Mouse (Mus musculus) spleen, postnatal 4 days (tissue): ENCODE results near the gene Smarcd1.
"Not testable (repeated sequence)": the region's sequence is repeated elsewhere in the genome, so short reads cannot be mapped to it uniquely, and the experiment has no call there.

ENCODE experiments used
- DNase-seq, 2 experiments: peaks; one replicate each; pipeline ENCODE4 v3.0.0; 2022; ENCODE audit warnings: low spot score in 2 of 2

The Smarcd1 gene

DNA sequence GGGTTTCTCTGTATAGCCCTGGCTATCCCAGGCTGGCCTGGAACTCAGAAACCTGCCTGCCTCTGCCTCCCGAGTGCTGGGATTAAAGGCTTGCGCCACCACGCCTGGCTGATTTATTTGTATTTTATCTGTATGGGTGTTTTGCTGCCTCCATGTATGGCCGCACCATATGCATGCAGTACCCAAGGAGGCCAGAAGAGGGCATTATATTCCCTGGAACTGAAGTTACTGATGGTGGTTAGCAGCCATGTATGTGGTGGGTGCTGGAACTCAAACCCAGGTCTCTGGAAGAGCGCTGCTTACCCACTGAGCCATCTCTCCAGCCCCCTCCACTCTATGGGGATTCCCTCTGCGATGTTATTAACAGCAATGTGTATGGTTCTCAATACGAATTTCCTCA, 19.0 kb upstream of the Smarcd1 start:
- peak; percentile 39 to 72 for DNase-seq

DNA sequence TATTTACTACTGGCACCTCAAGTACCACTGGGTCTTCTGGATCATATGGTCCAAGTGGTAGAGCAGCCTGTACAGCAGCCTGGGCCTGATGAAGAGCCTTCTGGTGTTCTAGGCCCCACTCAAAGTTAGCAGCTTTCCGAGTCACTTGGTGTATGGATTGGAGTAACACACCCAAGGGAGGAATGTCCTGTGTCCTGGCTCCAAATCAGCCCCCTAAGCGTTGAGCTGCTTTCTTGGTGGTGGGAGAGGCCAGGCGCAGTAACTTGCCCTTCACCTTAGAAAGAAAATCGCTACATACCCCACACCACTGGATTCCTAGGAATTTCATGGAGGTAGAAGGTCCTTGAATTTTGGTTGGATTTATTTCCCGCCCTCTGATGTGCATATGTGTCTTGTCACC, 17.8 kb upstream of the Smarcd1 start:
- DNase-seq = no peak

DNA sequence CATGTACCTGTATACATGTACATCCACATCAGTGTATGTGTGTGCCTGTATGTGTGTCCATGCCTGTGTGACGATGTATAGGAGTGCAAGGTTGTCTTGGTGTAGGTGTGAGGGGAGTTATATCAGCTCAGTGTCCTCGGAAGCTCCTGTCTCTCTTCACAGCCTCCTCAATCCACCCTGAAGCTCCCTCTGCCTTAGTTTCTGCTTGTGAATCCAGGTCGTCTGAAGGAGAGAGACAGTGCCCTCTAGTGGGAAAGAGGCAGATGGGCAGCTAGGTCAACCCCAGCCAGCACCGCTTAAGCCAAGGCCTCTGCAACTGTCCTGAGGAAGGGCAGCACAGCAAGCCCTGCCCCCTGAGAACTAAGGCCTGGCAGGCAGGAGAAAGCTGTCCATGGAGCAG, 13.2 kb upstream of the Smarcd1 start:
- DNase-seq = peak in 1 of 2 experiments; percentile 41

DNA sequence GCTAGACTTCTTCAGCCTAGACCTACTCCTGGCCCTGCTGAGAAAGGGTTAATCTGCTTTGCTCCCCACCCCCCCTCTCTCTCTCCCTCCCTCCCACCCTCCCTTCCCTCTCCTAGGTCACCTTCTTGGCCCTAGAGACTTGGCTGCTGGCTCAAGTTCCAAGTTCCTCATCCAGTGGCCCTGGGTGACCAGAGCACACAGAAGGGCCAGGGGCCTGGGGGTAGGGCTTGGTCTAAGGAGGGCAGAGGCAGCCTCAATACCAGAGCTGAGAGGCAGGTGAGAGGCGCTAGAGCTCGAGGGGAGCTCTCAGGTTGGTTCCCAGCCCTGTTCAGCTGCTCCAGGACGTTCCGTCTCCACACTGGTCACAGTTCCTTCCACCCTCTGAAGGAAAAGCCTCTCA, 11.0 kb upstream of the Smarcd1 start:
- DNase-seq = no peak

DNA sequence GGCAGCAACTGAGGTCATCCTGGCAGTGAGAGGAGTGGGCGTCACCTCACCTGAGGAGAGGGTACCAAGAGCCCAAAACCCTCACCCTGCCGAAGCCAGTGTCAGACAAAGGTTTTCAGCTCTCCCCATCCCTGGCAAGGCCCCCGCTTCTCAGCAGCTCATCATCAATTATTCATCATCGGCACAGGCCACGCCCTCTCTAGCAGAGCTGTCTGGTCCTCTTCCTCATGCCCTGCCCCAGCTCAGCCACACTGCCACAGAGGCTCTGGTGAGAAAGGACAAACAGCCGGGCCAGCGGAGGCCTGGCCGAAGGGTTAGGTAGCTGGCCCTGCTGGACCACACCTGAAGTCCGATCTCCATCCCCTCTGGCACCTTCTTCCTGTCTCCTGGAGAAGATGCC, 10.0 kb upstream of the Smarcd1 start:
- no peak for DNase-seq

DNA sequence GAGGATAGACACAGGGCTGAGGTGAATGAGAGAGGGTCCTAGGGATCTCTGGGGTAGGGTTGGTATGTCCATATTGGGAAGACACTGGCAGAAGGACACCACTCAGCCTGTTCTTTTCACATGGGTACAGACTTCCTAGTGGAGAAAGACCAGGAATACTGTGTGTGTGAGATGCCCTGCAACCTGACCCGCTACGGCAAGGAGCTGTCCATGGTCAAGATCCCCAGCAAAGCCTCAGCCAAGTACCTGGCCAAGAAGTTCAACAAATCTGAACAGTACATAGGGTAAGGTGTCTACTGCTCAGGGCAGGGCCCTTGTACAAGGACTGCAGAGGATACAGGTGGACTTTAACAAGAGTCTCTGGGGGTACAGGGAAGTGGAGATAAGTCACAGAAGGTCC, 4.6 kb upstream of the Smarcd1 start:
- no peak for DNase-seq

DNA sequence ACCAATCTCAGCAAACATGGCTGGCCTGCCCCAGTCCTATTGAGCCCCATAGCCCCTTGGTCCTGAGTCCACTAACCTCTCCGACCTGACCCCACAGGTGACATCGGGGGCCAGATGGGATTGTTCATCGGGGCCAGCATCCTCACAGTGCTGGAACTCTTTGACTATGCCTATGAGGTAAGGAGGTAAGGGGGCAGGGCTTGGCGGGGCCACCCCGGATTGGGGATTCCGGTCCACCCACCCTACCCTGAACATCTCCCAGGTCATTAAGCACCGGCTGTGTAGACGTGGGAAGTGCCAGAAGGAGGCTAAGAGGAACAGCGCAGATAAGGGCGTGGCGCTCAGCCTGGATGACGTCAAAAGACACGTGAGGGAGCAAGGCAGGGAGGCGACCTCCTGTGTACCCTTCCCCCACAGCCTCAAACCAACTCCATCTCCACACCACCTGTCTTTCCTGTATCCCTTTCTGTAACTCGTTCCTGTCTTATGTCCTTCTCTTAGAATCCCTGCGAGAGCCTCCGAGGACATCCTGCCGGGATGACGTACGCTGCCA, 3.3 kb upstream of the Smarcd1 start:
- DNase-seq = no peak

DNA sequence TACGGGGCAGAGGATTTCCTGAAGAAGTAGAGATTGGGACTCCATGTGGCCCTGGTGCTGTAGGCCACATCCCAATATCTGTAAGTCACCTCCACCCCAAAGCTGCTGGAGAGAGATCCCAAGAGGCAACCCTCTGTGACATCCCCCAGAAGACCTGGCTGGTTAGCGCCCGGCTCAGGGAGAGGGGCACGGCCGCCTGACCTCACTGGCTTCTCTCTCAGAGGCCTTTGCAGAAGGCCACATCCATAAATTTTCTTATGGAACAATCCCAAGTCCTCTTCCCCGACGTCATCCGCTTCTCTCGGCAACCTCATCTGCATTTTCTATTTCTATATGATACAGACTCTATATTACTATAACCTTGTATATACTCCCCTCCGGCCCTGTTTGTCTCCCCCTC, 2.2 kb upstream of the Smarcd1 start:
- DNase-seq = no peak

DNA sequence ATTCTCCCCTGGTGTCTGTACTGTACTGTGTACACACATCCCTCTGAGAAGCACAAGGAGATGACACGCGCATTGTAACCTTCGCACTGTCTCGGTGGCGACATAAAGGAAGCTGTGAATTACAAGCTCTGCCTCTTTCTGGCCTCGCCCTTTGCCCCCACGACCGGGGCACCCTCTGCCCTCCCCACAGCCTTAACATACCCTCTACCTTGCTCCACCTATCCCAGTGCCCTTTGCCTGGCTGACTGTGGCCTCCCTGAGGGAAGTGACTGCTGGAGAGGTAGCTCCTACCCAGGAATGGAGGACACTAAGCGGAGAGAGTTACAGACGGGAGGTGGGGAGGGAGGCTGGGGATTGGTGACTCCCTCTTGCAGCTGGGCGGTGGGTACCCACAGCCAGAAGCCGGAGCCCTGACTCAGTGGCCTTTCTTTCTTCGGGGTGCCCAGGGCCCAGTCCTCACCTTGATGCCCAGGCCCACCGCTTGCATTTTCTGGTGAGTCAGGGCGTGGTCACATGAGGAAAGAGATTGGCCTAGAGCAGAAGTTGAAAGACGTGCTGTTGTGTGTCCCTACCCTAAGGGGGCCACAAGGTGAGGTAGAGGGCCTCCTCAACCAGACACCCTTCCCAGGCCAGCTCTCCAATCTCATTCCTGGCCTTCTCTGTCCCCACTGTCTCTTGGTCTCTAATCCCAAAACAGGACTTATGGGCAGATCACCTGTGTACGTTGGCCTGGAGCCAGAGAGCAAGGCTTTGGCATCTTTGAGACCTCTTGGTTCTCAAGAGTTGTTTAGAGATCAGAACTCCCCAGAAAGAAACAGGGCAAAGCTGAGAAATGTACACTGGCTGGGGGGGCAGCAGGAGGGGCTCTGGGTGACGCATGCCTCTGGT, 1.5 kb upstream of the Smarcd1 start:
- DNase-seq = no peak

DNA sequence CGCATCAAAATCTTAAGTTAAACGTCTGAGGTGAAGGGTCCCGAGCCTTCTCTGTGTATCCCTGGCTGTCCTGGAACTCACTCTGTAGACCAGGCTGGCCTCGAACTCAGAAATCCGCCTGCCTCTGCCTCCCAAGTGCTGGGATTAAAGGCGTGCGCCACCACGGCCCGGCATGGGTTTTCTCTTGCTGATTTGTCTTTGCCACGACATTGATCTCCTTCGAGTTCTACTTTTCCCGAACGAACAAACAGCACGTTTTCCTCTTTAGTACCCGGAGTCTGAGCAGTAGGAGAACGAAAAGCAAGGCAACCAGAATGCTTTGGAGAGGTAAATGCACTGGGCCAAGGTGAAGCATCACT, 310 bp upstream of the Smarcd1 start:
- DNase-seq = not testable (repeated sequence)

DNA sequence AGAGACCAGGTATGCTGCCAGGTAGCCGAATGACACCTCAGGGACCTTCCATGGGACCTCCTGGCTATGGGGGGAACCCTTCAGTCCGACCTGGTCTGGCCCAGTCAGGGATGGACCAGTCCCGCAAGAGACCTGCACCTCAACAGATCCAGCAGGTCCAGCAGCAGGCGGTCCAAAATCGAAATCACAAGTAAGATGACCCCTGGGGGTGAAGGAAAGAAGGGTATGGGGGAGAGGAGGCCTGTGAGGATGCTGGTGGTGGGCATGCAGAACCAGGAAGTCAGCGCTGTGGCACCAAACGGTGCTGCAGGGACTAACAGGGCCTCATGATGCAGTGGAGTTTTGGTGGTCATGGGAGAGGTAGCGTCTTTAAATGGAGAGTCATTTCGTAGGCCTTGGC, 1.2 kb downstream of the Smarcd1 start:
- DNase-seq = no peak

DNA sequence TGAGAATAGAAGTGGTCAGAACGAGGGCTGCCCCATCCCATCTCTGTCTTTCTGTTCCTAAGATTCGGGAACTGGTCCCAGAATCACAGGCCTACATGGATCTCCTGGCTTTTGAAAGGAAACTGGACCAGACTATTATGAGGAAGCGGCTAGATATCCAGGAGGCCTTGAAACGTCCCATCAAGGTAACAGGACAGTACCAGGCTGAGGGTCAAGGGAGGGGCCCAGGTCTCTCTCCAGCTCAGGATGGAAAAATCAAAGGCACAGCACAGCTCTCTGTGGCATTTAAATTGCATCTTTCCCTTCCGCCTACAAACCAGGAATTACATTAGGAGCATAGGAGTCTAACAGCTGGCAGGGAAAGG, 1.7 kb downstream of the Smarcd1 start:
- DNase-seq = no peak

DNA sequence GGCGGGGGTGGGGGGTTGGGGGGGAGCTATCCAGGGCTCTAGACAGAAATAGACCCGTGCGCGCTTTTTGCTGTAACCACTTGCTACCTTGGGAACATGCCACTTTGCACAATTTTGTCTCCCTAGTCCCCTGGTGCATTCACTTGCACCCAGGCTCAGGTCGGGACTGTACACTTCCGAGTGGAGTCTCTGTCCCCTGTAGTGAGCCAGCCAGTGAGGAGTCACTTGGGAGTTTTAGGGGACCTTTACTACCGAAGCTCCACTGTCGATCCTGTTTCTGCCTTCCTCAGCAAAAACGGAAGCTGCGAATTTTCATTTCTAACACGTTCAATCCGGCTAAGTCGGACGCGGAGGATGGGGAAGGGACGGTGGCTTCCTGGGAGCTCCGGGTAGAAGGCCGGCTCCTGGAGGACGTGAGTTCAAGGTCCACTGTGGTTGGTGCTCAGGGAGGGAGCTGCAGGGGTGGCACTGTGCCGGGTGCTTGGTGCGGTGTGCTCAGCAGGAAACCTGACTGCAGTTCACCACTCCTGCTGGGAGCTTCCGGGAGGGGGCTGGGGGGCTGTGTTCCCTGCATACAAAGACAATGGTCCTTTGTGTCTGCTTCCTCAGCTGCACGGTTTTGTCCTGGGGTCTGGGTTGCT, 2.2 kb downstream of the Smarcd1 start:
- no peak for DNase-seq

DNA sequence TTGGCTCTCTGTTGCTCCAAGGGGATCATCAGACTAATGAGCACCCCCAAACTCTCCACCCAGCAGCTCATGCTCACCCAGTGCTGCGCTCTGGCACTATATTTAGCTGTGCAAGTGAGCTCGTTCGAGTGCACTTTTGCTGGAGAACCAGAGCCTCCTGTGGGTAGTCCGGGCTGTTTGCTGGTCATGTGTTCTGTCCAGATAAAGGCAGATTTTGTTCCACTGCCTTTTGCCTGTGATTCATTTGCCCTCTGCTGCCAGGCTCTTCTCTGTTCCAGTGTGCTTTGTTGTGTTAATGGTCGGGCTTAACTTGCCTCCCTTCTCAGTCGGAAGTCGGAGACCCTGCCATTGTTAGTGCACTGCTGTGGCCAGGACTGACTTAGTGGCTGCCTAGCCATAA, 3.0 kb downstream of the Smarcd1 start:
- DNase-seq = no peak

DNA sequence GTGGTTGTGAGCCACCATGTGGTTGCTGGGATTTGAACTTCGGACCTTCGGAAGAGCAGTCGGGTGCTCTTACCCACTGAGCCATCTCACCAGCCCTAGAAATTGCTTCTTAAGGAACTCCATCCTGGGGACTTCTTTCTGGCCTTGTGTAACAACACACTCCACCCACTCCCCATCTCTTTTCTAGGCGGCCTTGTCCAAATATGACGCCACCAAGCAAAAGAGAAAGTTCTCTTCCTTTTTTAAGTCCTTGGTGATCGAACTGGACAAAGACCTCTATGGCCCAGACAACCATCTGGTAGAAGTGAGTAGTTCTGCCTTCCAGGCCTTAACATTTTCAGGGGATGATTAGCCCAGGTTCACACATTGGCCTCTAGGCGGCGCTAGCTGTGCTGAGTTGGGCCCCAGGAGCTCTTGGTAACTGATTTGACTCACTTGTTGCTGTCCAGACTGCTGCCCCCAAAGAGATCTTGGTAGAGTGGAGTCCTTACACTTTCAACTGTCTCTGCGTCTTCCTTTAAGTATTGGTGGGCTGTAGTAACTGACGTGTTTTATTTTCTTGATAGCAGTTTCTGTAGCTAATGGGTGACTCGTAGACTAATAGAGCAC, 3.6 kb downstream of the Smarcd1 start, which contains the start of gene Gm17349:
Gene Gm17349, minus strand, starts transcription at position 51 of the 609 bp plus-strand sequence.
- peak; percentile 62 to 87 for DNase-seq

DNA sequence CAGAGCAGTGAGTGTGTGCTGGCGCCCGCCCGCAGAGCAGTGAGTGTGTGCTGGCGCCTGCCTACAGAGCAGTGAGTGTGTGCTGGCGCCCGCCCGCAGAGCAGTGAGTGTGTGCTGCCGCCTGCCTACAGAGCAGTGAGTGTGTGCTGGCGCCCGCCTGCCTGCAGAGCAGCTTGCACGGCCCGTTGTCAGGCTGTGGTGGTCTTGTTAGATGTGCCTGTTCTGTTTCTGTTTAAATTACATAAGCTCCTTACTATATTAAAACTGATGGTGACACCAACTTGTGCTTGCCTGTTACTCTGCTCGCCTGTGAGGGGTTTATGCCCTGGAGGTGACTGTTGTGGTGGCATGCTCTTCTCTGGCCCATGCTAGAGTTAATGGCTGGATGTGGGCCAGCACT, 6.2 kb downstream of the Smarcd1 start:
- DNase-seq = no peak

DNA sequence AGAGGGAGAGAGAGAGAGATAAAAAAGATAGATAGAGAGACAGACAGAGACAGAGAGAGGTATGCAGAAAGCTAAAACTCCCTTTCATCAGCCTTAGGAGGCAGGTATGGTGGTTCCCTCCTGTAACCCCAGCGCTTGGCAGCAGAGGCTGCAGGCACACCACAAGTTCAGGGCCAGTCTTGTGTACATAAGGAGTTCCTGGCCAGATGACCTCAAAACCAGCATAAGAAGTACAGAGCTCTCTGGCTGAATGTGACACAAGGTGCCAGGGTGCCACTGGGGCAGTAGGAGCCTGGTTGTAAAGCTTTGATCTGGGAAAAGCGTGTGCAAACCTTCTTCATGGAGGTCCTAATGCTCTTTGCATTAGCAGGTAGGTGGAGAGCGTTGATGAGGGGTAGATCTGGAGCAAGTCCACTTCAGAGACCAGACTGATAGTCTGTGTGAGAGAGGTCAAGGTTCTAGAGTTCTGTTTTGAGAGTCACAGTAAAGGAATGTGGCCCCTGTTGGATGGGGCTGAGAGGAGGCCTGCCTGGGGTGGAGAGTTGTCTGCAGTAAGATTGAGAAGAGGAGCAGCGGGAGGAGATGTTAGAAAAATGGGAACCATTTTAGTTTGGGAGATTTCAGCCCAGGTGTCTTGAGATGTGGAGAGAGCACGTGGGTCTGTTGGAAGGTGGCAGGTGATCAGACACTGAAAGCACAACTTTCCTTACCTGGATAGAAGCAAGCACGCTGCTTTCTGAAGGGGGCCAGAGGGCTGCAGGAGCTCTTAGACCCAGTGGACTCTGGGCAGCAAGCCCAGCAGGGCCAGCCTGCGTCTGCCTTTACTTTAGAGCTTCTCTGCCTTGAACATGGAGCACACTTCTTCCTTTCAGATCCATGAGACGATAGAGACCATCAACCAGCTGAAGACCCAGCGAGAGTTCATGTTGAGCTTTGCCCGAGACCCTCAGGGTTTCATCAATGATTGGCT, 8.6 kb downstream of the Smarcd1 start:
- no peak for DNase-seq

DNA sequence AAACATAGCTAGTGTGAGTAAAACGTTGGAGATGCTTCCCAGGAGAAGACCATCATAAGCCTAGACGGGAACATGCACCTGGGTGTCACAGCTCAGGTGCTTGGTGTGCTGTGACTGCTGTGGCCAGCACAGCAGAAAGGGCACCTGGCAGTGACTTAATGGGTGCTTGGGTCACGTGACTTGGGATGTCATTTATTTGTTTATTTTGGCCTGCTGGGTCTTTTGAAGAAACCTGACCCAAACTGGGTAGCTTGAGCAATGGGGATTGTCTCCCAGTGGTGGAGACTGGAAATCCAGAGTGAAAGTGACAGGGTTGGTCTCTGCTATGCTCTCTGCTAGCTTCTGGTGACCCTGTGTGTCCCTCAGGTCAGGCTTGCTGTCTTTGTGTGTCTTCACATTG, 9.6 kb downstream of the Smarcd1 start:
- no peak for DNase-seq

DNA sequence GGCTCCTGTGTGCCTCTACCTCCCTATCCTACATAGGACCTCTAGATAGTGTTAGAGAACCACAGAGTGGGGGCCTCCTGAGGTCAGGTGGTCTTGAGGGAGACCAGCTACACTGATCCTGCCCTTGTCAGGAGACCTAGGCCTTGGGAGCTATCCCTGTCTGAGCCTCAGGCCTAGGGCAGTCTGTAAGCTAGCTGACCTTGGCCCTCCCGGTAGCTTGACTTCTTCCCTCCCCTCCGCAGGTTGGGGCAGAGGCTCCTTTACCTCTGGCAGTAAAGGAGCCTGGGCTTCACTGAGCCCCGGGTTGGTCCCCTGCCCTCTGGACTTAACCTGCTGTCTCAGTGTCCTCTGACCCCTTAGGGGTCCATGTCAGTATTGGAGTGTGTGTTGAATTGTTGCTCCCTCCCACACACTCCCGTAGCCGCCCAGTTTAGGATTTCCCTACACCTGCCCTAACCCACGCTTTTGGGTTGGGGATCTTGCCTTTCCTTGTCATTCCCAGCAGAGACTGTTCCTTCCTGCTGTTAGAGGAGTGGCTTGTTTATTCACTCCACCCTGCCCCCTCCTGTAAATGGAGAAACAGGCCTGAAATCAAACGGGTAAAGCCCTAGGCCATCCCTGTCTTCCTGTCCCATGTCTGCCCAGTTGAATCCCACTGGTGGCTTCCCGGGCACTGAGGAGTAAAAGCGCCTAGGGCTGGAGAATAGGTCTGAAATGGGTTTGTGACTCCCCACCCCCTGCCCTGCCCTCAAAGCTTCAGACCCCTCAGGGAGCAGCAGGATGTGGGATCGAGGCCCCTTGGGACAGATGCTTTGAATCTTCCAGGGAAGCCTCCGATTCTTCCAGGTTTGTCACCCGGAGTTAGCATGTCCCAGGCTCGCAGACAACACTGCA, 11.0 kb downstream of the Smarcd1 start:
- no peak for DNase-seq

DNA sequence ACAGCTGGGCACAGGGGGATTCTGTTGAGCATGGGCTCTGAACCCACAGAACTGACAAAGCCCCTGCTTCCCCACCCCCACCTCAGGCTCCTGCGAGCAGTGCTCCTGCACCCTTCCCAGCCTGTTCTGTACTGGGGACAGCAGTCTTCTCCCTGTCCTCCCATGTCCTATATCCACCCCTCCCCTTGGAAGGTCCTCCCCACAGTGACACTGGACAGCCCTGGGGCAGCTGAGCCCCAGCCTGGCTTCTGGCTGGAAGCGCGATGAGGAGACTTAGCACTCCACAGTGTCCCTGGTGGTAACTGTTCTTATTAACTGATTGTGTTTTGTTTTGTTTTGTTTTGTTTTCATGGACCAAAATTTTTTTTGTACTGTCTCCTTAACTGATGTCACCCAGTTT, 11.6 kb downstream of the Smarcd1 start:
- DNase-seq = no peak
